Mouse (Mus musculus) left cerebral cortex, postnatal 14 days (tissue): ENCODE results near the gene Cela1. TPM values are rescaled to one million over a fixed set of nuclear protein-coding genes. Genes with fewer than 3 reads are reported as not detected.

Source experiments
- DNase-seq, 2 experiments: peaks; one replicate each; pipeline ENCODE4 v3.0.0; 2021 to 2022; ENCODE audit warnings: low spot score in 2 of 2, mixed read lengths in 1 of 2
- intact Hi-C: fragments of 180-260 bp; cut with DNase I; formaldehyde crosslinking; loops from one replicate; pipeline ENCODE4 v1.15.1; 2025
- total RNA-seq, 2 experiments: library from RNA; stranded (reverse); gene quantifications; 2 replicates each; pipeline ENCODE4 v1.2.3; 2021

The Cela1 gene
- total RNA-seq, 2 experiments from 2014 or later, result 2.7 to 3.7 TPM

GRCm38 (mm10) chr15:100708433-100709078, 20.8 kb upstream of the Cela1 start:
- intact Hi-C loops, result no loop called here
- DNase-seq, result no peak

- no peak for DNase-seq
- intact Hi-C loops, result no loop called here
Observed at GRCm38 (mm10) chr15:100706226-100706625, 18.5 kb upstream of the Cela1 start.

GRCm38 (mm10) chr15:100705376-100705775, 17.7 kb upstream of the Cela1 start:
- intact Hi-C loops, result no loop called here
- no peak for DNase-seq

GRCm38 (mm10) chr15:100703913-100704312, 16.2 kb upstream of the Cela1 start:
- no peak for DNase-seq
- intact Hi-C loops, result no loop called here

GRCm38 (mm10) chr15:100701856-100702255, 14.1 kb upstream of the Cela1 start:
- intact Hi-C loops, result no loop called here

GRCm38 (mm10) chr15:100701108-100701507, 13.4 kb upstream of the Cela1 start:
- intact Hi-C loops, result no loop called here

More at GRCm38 (mm10) chr15:100701856-100702255, 14.1 kb upstream of the Cela1 start:
- no peak for DNase-seq

GRCm38 (mm10) chr15:100700424-100700823, 12.7 kb upstream of the Cela1 start:
- intact Hi-C loops, result no loop called here
- DNase-seq, result no peak

More at GRCm38 (mm10) chr15:100701108-100701507, 13.4 kb upstream of the Cela1 start:
- no peak for DNase-seq

- intact Hi-C loops, result no loop called here
Observed at GRCm38 (mm10) chr15:100699386-100699785, 11.7 kb upstream of the Cela1 start.

GRCm38 (mm10) chr15:100698078-100698477, 10.4 kb upstream of the Cela1 start:
- intact Hi-C loops, result no loop called here

More at GRCm38 (mm10) chr15:100699386-100699785, 11.7 kb upstream of the Cela1 start:
- no peak for DNase-seq

GRCm38 (mm10) chr15:100694406-100694805, 6.7 kb upstream of the Cela1 start:
- intact Hi-C loops, result no loop called here
- no peak for DNase-seq

More at GRCm38 (mm10) chr15:100698078-100698477, 10.4 kb upstream of the Cela1 start:
- DNase-seq, result no peak

GRCm38 (mm10) chr15:100691990-100692389, 4.3 kb upstream of the Cela1 start:
- intact Hi-C loops, result no loop called here
- no peak for DNase-seq

GRCm38 (mm10) chr15:100686989-100687388, 732 bp downstream of the Cela1 start:
- intact Hi-C loops, result loop anchor here (10.0 kb wide), 2 partner anchors 132 to 212 kb away; partner anchors contain the start of gene Tfcp2
- DNase-seq, result peak in 1 of 2 experiments; percentile 34

- no peak for DNase-seq
- intact Hi-C loops, result loop anchor here (10.0 kb wide), 2 partner anchors 132 to 212 kb away; partner anchors contain the start of gene Tfcp2
Observed at GRCm38 (mm10) chr15:100686434-100686833, 1.3 kb downstream of the Cela1 start.

GRCm38 (mm10) chr15:100685849-100686248, 1.9 kb downstream of the Cela1 start:
- DNase-seq, result no peak
- intact Hi-C loops, result loop anchor here (10.0 kb wide), 2 partner anchors 131 to 211 kb away; partner anchors contain the start of gene Tfcp2

- no peak for DNase-seq
- intact Hi-C loops, result loop anchor here (10.0 kb wide), 2 partner anchors 130 to 210 kb away; partner anchors contain the start of gene Tfcp2
Observed at GRCm38 (mm10) chr15:100685255-100685654, 2.5 kb downstream of the Cela1 start.

- no peak for DNase-seq
- intact Hi-C loops, result loop anchor here (5.0 to 10.0 kb wide), 3 partner anchors 62 to 210 kb away; partner anchors contain the start of gene Tfcp2
Observed at GRCm38 (mm10) chr15:100684450-100684849, 3.3 kb downstream of the Cela1 start.

GRCm38 (mm10) chr15:100683041-100683440, 4.7 kb downstream of the Cela1 start:
- intact Hi-C loops, result loop anchor here (5.0 to 10.0 kb wide), 3 partner anchors 61 to 208 kb away; partner anchors contain the start of gene Tfcp2
- peak; percentile 90 to 95 for DNase-seq

GRCm38 (mm10) chr15:100681770-100682169, 6.0 kb downstream of the Cela1 start:
- intact Hi-C loops, result loop anchor here (5.0 to 10.0 kb wide), 3 partner anchors 59 to 207 kb away; partner anchors contain the start of gene Tfcp2
- no peak for DNase-seq

- no peak for DNase-seq
- intact Hi-C loops, result loop anchor here (5.0 to 10.0 kb wide), 3 partner anchors 58 to 206 kb away; partner anchors contain the start of gene Tfcp2
Observed at GRCm38 (mm10) chr15:100680381-100680780, 7.3 kb downstream of the Cela1 start.

GRCm38 (mm10) chr15:100679005-100679404, 8.7 kb downstream of the Cela1 start:
- DNase-seq, result no peak
- intact Hi-C loops, result no loop called here

GRCm38 (mm10) chr15:100678581-100678980, 9.1 kb downstream of the Cela1 start:
- intact Hi-C loops, result no loop called here
- no peak for DNase-seq
